Mouse (Mus musculus): ENCODE data around the gene Igf1r.

Igf1r gene

DNA sequence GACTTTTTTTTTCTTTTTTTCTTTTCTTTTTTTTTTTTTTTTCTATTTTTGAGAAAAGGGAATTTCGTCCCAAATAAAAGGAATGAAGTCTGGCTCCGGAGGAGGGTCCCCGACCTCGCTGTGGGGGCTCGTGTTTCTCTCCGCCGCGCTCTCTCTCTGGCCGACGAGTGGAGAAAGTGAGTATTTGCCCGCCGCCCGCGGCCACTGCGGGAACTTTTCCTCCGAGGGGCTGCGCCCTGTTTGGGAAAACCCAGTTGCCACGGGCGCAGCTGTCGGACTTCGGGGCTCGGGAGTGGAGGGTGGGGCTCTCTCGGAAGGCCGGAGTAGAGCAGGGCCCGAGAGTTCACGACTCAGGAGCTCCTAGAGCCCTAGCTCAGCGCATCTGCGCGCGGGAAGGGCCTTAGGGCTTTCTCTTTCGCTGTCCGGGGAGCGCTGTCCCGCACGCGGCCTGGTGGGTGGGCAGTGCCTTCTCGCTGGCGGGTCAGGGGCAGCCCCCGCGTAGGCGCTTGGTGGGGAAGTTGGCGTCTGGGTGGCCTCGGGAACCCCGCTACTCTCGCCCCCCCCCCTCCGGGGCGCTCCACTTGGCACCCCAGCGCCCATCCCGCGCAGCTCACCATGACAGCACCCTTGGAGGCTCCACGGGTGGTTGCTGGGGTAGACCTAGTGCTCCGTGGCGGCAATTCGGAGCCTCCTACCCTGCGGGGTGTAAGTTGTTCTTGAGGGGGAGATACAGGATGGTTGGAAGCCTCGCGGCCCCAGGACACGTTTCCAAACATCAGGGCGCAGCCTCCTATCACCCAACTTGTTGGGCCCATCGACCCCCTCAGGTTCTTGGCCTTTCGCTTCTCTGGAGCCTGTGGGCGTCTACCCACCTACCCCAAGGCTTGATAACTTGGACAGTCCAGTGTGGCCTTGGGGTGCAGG, at the start of gene Igf1r:
Igf1r (plus strand) TSS at position 51 of the 924 bp plus-strand sequence.
- DNase-seq (ENCODE audit: low read depth, low spot score) = peak; percentile 69

DNA sequence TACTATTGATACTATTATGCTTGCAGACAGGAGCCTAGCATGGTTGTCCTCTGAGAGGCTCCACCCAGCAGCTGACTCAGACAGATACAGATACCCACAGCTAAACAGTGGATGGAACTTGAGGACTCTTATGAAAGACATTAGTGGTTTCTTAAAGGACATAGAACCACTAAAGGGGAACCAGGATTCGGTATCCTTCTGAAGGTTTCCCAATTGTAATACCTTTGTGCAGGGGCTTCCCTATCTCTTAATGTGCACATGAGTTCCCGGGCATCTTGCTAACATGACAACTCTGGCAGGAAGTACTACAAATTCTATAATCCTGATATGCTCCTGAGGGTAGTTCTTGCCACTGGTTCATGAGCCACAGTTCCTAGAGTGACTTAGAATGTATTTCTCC, 46.3 kb upstream of the Igf1r start:
- DNase-seq (ENCODE audit: low read depth, low spot score) = no peak

DNA sequence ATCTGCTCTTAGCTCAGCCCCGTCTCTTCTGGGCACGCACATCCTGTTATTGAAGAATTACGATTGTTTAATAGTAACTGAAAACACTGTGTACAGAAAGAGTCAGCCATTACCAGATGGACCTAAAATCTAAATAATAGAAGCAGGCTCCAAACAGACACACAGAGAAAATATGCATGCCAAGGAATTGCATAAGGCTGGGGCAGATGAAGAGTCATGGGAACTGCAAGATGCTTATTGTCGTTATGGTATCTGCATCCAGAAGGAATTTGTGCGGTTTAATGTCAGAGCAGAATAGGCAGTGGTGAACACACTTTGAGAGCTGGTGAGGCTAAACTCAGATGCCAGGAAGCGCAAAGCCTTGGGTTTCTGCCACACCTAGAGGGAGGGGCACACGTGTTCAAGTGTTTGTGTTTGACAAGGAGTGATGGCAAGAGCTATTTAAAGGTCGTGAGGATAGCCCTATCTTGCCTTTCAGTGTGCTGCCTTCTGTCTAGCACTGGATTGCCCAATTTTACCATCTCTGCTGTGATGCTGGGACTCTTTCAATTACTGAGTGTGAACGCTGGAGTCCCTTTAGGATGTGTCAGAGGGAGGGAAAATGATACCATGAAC, 44.7 kb upstream of the Igf1r start:
- no peak for DNase-seq (ENCODE audit: low read depth, low spot score)

DNA sequence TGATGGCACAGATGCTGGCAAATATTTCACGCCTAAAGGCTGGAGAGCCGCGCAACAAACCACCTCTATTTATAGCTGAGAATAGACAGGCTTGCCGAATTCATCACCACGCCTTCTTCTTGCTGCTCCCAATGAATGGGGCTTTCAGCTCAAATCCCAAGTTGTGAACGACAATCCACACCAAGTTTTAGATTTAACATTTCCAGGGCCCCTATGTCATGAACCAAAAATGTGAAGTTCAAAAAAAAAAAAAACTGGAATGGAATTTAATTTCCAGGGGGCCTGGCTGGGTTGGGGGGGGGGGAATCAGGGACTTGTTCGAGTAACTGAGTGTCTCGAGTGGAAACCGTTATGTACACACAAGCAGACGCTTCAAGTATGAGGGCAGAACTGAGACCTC, 42.1 kb upstream of the Igf1r start:
- peak; percentile 76 for DNase-seq (ENCODE audit: low read depth, low spot score)

DNA sequence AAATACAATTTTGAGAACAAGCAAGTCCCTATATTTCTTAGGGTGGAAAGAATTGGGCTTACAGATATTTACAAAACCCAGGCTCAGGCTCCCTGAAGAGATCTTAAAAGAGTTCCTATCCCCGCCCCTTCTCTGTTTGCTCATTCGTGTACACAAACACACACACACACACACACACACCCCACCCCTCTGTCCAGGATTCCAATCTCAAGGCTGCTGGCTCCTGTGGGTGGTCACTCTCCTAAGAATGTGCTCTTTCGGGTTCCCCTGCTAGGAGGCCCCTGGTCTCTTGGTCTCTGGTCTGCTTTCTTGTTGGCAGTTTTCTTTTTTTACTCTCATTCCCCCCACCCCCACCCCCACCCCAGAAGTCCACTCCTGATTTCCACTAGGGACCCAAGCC, 41.7 kb upstream of the Igf1r start:
- DNase-seq (ENCODE audit: low read depth, low spot score) = peak; percentile 45

DNA sequence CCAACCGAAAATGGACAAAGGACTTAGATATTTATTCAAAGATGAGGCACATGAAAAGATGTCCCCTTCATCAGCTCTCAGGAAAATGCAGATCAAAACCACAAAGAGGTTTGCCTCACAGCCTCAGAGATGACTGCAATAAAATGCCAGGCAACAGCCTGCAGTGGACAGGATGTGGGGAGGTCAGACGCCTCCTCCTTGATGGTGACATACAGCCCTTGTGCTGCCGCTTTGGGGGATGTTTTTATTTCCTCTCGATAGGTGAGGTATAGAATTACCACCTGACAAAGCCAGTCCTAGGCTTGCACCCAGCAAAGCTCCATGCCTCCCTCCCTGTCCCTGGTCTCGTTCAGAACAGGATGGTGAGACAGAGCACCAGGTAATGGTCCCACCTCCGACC, 40.8 kb upstream of the Igf1r start:
- DNase-seq (ENCODE audit: low read depth, low spot score) = peak; percentile 24

DNA sequence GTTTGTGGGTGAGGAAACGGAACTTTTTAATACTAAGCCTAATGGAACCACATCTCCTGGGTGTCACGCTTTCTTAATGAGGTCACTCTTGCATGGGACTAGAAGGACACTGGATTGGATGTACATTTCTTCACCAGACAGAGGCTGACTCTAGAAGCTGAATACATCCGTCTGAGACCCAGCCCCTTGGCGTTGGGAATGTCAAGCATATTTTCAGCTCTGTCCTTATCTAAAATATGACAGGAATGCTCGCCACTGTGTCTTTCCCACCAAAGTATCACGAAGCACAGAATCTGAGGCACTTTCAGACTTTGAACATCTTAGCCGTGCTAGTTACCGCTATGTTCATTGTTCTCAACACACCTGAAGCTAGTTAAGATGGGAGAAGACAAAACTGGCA, 35.7 kb upstream of the Igf1r start:
- no peak for DNase-seq (ENCODE audit: low read depth, low spot score)

DNA sequence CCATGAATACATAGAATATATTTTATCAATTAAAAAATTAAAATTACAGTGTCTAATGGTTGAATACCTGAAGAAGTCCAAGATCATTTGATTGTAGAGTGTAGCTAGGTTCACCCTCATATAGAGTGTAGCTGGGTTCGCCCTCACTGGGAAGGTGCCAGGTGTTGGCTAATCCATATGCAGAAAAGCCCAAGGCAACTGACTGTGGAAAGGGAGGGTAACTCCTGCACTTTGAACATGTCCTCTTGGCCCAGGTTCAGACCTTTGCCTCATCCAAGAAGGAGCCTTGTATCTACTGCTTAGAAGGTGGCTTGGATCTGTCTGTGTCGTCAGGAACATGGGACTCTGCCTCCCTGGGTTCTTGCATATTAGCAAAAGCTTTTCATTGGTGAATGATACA, 34.9 kb upstream of the Igf1r start:
- DNase-seq (ENCODE audit: low read depth, low spot score) = no peak

DNA sequence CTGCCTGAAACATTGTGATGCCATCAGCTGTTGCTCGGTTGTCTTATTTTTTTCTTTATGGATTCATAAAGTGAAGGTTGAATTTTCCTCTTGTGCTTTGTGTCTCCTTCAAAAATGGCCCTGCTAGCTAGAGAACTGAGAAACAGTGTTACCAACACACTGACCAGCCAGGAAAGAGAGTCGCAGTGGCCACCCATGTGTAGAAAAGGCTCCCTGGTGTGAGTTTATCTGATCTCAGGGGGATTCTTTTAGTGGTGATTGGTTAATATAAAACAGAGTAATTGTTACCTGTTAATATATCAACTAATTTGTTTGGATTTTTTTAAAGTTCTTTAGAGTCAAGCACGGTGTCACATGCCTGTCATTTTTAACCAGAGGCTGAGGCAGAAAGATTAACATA, 33.2 kb upstream of the Igf1r start:
- DNase-seq (ENCODE audit: low read depth, low spot score) = no peak

DNA sequence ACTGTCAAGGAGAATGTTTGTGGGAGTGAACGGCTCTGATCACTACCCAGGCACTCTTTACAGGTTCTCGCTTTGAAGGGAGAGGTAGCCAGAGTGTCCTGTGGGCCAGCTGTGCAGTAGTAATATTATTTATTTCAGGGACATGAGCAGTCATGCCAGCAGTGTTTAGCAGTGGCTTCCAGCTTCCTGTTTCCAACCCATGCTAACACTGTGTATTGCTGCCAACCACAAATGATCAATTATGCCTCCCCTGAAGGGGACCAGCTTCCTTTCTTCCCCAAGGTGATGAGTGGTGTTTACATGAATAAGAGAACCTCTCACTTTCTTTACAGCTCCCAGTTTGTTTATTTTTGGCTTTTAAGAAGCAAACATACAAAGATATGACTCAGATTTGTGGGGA, 28.4 kb upstream of the Igf1r start:
- no peak for DNase-seq (ENCODE audit: low read depth, low spot score)

DNA sequence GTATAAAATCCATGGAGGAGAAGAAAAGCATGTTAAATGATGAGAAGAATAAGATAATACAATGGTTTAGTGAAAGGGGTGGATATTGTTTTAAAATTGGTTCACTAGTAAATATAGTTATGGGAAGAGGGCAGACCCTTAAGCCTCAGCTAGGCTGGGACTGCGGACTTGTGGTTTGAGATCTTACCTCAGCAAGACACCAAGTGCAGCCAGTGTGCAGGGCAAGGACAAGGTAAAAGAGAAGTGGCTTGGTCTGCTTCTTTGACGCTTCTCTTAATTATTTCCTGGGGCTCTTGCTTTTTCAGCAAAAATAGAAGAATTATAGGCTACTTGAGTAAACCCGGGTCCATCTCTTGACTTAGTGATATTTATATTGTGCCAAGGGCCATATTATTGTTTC, 22.5 kb upstream of the Igf1r start:
- no peak for DNase-seq (ENCODE audit: low read depth, low spot score)

DNA sequence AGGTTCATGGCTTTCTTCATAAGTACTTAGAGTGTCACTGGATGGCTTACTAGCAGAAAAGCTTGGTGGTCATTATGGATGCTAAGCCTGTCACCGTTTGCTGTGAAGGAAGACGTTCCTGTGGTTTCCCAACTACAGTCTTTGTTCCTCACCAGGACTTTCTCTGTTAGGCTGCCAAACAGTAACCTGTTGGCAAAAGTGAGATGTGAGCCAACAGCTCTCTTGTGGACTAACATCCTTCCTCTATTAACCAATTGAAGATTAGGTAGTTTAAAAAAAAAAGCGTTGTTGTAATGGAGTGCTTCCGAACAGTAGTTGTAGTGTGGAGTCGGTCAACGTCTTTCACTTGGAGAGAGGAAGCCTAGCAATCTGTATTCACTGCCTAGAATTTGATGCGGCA, 15.8 kb upstream of the Igf1r start:
- DNase-seq (ENCODE audit: low read depth, low spot score) = no peak

DNA sequence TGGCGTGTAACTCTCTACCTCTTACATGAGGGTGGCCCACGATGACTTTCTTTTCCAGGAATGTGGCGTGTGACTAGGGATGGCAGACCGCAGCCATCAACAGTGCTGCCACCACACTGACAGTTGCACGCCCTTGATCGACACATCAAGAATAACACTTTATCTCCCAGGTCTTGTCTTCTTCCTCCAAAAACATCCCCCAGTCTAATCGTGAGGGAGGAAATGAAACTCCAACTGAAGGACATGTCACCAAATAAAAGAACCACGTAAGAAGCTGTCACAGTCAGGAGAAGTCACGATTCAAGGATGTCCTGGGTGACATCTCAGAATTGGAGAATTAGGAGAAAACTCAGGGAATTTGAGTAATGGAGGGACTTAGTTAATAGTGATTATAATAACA, 8.8 kb upstream of the Igf1r start:
- DNase-seq (ENCODE audit: low read depth, low spot score) = no peak

DNA sequence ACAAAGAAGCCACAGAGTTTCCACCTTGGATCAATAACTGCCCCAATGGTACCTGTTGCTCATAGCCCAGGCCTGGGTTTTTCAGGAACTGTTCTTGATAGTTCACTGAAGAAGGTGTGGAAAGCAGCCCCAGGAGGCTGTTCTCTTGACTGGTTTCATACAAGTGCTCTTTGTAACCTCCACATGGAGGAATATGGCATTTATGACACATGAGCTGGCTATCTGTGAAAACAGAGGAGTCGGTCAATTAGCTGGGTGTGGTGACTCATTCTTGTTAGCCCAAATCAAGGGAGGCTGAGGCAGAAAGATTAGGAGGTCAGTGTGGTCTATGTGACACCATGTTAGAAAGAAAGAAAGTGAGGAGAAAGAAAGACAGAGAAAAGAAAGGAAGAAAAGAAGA, 5.7 kb upstream of the Igf1r start:
- DNase-seq (ENCODE audit: low read depth, low spot score) = no peak

DNA sequence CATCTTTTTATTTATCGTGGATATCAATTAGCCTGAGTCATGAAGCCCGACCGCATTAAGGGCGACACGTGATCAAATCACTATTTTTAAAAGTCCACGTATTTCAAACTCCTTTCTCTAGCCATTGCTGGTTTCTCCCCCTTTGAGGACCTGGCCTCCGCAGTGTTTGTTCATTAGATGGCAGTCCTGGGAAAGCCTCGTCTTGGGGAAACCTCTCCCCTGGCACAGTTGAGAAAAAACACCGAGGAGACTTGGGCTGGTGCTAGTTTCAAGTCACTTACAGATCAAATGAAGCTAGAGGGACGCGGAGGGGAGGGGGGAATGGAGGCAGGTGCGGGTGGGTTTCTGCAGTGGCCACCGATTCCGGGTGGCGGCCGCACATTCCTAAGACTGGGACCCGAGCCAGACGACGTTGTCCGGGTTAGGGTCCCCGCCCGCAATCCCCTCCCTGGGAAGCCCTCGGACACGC, 2.2 kb upstream of the Igf1r start:
- DNase-seq (ENCODE audit: low read depth, low spot score) = no peak

DNA sequence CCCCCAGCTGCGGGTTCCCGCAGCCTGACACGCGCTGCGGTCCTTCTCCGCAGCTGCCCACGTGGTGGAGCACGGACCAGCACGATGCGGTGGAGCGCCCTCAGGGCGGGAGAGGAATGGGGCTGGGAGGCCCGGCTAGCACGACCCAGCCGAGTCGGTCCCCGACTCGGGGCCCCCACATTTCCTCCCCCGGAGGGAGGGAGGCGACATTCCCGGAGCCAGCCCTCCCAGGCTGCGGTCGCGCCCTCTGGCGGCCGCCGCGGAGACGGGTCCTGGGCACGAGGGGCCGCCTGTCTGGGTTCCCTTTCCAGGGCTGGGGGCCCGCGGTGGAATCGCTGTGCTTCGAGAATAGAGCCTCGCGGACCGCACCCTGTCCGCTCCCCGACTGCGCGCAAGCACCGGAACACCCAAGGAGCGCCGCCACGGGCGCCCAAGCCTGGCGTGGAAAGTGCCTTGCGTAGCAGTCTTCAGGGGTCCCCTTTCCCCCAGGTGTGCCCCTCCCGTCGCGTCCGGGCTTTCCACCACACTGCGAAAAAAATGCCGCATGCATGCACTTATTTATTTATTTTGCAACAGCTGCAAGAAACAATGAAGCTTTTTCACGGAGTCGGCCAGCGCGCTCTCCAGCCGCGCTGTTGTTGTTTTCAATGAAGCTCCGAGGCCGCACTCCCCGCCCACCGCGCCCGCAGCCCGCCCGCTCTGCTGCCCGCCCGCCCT, 1.7 kb upstream of the Igf1r start:
- peak; percentile 95 for DNase-seq (ENCODE audit: low read depth, low spot score)

DNA sequence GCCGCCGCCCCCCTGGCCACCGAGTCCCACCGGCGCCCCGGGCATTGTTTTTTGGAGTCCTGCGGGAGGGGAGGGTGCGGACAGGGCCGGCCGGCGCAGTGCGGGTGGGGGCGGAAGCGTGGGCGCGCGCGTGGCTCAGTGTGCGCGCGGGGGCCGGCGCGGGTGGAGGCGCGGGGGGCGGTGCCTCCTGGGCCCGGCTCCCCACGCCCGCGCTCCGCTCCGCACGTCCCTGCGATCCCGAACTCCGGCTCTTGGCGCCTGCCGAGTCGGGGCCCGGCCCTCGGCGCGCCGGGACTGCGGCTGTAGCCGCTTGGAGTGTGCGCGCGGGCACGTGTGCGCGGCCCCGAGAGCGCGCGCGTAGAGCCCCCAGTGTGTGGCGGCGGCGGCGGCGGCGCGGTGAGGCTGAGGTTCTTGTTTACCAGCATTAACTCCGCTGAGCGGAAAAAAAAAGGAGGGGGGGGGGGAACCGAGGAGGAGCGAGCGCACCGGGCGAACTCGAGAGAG, 1.0 kb upstream of the Igf1r start:
- peak; percentile 95 for DNase-seq (ENCODE audit: low read depth, low spot score)

DNA sequence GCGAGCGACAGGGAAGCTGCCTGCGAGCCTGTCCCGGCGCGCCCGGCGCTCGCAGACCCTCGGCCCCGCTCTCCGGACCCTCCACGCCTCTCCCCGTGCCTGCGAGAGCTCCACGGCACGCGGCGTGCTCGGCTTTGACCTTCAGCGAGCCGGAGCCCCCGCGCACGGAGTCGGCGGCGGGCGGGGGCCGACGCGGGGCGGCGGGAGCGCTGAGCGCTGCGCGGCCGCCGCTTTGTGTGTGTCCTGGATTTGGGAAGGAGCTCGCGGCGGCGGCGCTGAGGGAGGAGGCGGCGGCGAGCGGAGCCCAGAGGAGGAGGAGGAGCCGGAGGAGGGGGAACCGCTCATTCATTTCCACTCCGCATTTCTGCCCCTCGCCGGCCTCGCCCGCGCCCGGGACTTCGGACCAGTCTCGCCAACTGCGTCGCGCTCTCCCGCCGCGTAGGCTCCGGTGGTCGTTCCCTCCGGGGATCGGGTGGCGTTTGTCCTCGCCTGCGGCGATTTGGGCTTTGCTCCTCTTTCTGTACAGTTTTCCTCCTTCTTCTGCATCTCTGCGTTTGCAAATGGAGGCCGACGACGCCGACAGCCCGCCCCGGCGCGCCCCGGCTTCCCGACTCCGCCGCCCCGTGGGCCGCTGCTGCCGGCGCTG, 468 bp upstream of the Igf1r start:
- DNase-seq (ENCODE audit: low read depth, low spot score) = peak; percentile 78

DNA sequence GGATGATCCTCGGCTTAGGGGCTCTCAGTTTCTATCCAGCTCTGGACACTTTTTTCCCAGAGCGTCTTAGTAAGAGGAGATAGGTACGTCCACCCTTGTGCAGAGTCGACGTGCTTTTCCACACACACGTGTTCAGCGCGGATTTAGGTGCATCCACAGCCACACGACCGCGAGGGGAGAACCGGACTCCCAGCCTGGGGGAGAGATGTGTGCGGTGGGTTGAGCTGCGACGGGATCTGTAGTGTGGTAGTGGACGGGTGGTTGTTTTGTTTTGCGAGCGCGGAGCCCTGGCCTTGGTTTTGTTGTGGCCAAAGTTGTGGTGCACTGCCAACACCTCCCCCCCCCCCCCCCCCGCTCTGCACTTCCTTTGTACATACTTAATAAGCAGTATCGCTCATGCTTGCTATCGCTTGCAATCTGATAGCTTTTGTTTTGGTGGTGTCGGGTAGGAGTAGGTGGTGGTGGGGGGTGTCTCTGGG, 1.2 kb downstream of the Igf1r start:
- DNase-seq (ENCODE audit: low read depth, low spot score) = peak; percentile 34

DNA sequence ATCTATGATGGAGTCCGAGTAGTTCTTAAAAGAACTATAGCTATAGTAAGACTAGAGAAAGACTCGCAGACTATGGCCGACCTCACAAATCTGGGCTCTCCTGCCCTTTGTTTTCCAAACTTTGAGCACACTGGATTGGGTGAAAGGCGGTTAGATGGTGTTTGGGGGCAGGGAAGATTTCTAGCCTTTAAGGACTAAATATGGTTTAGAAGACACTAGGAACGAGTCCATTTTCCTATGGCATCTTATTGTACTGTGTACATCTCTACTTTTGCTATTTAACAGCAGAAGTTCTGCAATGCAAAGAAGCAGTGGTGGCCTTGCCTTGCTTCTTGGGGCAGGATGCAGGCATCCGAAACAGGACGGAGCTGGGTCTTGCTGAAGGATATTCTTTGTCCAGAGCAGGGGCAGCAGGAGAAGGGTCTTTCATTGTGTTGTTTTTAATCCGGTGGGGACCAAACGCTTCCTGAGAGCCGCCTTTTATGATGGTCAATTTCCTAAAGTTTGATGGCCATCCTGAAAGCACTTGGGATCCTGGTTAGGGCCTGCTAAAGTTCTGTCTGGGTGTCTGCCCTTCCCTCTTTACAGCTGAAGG, 2.1 kb downstream of the Igf1r start:
- no peak for DNase-seq (ENCODE audit: low read depth, low spot score)

DNA sequence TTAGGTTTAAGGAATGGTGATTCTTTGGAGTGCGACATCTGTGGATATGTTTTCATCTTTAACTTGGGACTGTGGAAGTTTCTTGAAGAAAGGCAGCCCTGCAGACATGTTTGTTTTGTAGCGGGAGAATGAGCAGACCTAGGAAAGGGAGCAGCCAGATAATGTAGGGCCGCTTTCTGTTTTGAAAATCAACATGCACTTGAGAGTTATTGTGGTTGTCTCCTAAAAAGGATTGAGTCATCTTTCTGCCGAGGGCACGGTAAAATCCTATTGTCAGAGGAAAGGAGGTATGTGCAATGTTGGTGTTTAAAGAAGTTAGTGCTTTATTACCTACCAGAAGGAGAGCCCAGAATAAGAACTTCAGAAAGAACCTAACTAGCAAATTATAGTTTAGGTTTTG, 2.6 kb downstream of the Igf1r start:
- no peak for DNase-seq (ENCODE audit: low read depth, low spot score)
